Mouse (Mus musculus): ENCODE results near the gene Naa80.

Gene Naa80

GRCm38 (mm10) chr9:107596619-107597569 is 18.2 kb downstream of the Naa80 start:
- DNase-seq (ENCODE audit: low spot score in 2 of 2): no peak

- no peak for DNase-seq (ENCODE audit: low spot score in 2 of 2)
Measured at GRCm38 (mm10) chr9:107598385-107598784, 19.7 kb downstream of the Naa80 start.

GRCm38 (mm10) chr9:107599433-107599832 is 20.7 kb downstream of the Naa80 start:
- DNase-seq (ENCODE audit: low spot score in 2 of 2): no peak

GRCm38 (mm10) chr9:107599842-107600241 is 21.2 kb downstream of the Naa80 start:
- DNase-seq (ENCODE audit: low spot score in 2 of 2): no peak

- no peak for DNase-seq (ENCODE audit: low spot score in 2 of 2)
Measured at GRCm38 (mm10) chr9:107600745-107601144, 22.1 kb downstream of the Naa80 start.

GRCm38 (mm10) chr9:107601275-107601674 is 22.6 kb downstream of the Naa80 start:
- no peak for DNase-seq (ENCODE audit: low spot score in 2 of 2)

GRCm38 (mm10) chr9:107602068-107602648 is 23.5 kb downstream of the Naa80 start:
- DNase-seq (ENCODE audit: low spot score in 2 of 2): peak; percentile 81 to 84

- DNase-seq (ENCODE audit: low spot score in 2 of 2): peak; percentile 66 to 70
Measured at GRCm38 (mm10) chr9:107603251-107603650, 24.6 kb downstream of the Naa80 start.

- no peak for DNase-seq (ENCODE audit: low spot score in 2 of 2)
Measured at GRCm38 (mm10) chr9:107605041-107605661, 26.5 kb downstream of the Naa80 start.

- DNase-seq (ENCODE audit: low spot score in 2 of 2): no peak
Measured at GRCm38 (mm10) chr9:107606591-107606990, 27.9 kb downstream of the Naa80 start.

- DNase-seq (ENCODE audit: low spot score in 2 of 2): no peak
Measured at GRCm38 (mm10) chr9:107607036-107607435, 28.3 kb downstream of the Naa80 start.

GRCm38 (mm10) chr9:107607653-107608245 is 29.1 kb downstream of the Naa80 start:
- DNase-seq (ENCODE audit: low spot score in 2 of 2): no peak

- no peak for DNase-seq (ENCODE audit: low spot score in 2 of 2)
Measured at GRCm38 (mm10) chr9:107608741-107609432, 30.2 kb downstream of the Naa80 start, which contains the start of gene Sema3b. Gene Sema3b (minus strand): TSS chr9:107609229.

- no peak for DNase-seq (ENCODE audit: low spot score in 2 of 2)
Measured at GRCm38 (mm10) chr9:107609433-107609830, 30.7 kb downstream of the Naa80 start.

- no peak for DNase-seq (ENCODE audit: low spot score in 2 of 2)
Measured at GRCm38 (mm10) chr9:107611456-107612190, 32.9 kb downstream of the Naa80 start.

GRCm38 (mm10) chr9:107612191-107612944 is 33.7 kb downstream of the Naa80 start:
- DNase-seq (ENCODE audit: low spot score in 2 of 2): peak; percentile 95

- no peak for DNase-seq (ENCODE audit: low spot score in 2 of 2)
Measured at GRCm38 (mm10) chr9:107612945-107613569, 34.4 kb downstream of the Naa80 start.

- no peak for DNase-seq (ENCODE audit: low spot score in 2 of 2)
Measured at GRCm38 (mm10) chr9:107615035-107615434, 36.3 kb downstream of the Naa80 start.

GRCm38 (mm10) chr9:107617461-107617860 is 38.8 kb downstream of the Naa80 start:
- DNase-seq (ENCODE audit: low spot score in 2 of 2): no peak

Data from spleen, postnatal 36 days (tissue).